Mouse (Mus musculus): Measurements from ENCODE around the gene Dennd5a. TPM values are rescaled to one million over a fixed set of nuclear protein-coding genes. Genes with fewer than 3 reads are reported as not detected.

Gene Dennd5a
- total and polyA plus RNA-seq, 3 experiments = 33.1 to 78.8 (median 64.4) TPM

DNA sequence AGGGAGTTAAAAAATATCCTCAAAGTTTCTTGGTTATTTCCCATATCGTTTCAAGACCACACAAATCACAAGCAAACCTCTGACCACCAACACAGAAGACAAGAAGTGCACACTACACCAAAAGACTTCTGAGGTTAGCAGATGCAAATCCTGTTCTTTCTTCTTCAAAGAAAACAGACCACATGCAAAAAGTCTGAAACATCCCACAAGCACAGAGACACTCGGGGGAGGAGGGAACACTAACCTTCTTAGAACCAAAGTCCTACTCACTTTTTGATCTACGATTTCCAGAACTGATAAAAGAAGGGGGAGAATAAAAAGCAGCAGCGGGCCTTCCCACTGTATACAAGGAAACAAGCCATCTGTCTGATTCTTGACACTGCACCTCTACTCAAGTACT lies 9.0 kb downstream of the Dennd5a start:
- H3K79me2 ChIP-seq (ENCODE audit: control insufficient read depth, insufficient read depth, low read length, poor library complexity) = peaks cover 60% of the 10 kb centered on the region
- no peaks in the 10 kb centered on the region for H3K9me3 ChIP-seq (replicated peaks; ENCODE audit: insufficient read depth, low read length)
- TF ChIP-seq GATA1 (IDR thresholded peaks at IDR 0.05; ENCODE audit: low read depth, low read length) (no peak), KAT2A (conservative IDR thresholded peaks at IDR 0.05; ENCODE audit: low read depth, low read length) (no peak), MEF2A (IDR thresholded peaks at IDR 0.05; ENCODE audit: extremely low read depth, insufficient replicate concordance, low read depth, low read length, poor library complexity, severe bottlenecking) (no peak), TCF12 (IDR thresholded peaks at IDR 0.05; ENCODE audit: low read depth, low read length) (no peak), GABPA (IDR thresholded peaks at IDR 0.05; ENCODE audit: low read depth, low read length) (no peak), POLR2A (IDR thresholded peaks at IDR 0.05; ENCODE audit: control insufficient read depth in 1 of 2, insufficient read depth in 1 of 2, low read depth in 1 of 2, low read length in 2 of 2, poor library complexity in 1 of 2) (no peak), MAX (IDR thresholded peaks at IDR 0.05; ENCODE audit: low read length) (no peak), MAFK (IDR thresholded peaks at IDR 0.05; ENCODE audit: borderline replicate concordance, low read depth, low read length) (no peak), ELF1 (IDR thresholded peaks at IDR 0.05; ENCODE audit: low read depth, low read length) (no peak), E2F4 (IDR thresholded peaks at IDR 0.05; ENCODE audit: borderline replicate concordance, low read depth, low read length) (no peak), CHD1 (IDR thresholded peaks at IDR 0.05; ENCODE audit: low read depth, low read length) (no peak), MYC (IDR thresholded peaks at IDR 0.05; ENCODE audit: low read depth, low read length) (no peak), USF2 (IDR thresholded peaks at IDR 0.05; ENCODE audit: borderline replicate concordance in 1 of 2, insufficient read depth in 1 of 2, low read depth in 1 of 2, low read length in 2 of 2) (no peak)
- no peak overlapping the region for H3K27ac ChIP-seq (ENCODE audit: control insufficient read depth, low read depth, low read length)
- H3K9ac ChIP-seq (ENCODE audit: control insufficient read depth, low read depth, low read length, poor library complexity, severe bottlenecking) = no peak overlapping the region
- no peaks in the 10 kb centered on the region for H3K27me3 ChIP-seq (ENCODE audit: control insufficient read depth in 1 of 2, insufficient read depth in 2 of 2, low read length in 2 of 2)
- H3K36me3 ChIP-seq (ENCODE audit: control insufficient read depth in 1 of 2, insufficient read depth in 2 of 2, low read length in 2 of 2) = no peaks in the 10 kb centered on the region; a peak in 1 of 4 replicates
- DNase-seq (ENCODE audit: low read depth, low spot score) = no peak
- no peak overlapping the region for H3K4me3 ChIP-seq (ENCODE audit: control insufficient read depth in 1 of 2, insufficient read depth in 1 of 2, low read depth in 2 of 2, low read length in 2 of 2)
- H3K4me1 ChIP-seq (ENCODE audit: control insufficient read depth in 1 of 2, insufficient read depth in 2 of 2, low read length in 2 of 2) = no peaks in the 10 kb centered on the region; a peak in 1 of 4 replicates

DNA sequence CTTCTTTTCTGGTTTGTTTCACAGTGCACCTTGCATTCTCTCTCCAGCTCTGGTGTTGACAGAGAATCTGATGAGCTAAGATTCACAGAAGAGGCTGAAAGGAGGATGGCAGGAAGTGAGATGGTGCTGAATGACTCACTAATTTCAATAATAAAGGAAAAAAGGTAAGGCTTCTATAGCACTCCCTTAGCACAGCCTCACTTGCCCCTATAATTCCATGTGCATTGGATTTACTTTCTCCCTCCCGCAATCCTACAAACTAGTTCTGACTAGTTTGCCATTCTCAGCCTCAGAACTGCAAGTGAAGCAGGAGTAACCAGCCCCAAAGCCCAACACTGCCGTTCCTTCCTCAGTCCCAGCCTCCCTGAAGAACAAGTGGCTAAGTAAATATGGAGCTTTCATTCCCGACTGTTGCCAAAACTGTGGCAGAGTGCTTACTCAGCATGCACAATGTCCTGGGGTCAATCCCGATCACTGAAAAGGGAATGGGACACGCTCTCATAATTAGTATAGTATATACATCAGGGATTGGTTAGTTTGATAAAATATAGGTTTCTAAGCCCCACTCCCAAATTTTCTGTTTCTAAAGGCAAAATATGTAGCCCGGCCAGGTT lies 15.7 kb downstream of the Dennd5a start:
- Histone ChIP-seq H3K27ac (ENCODE audit: control insufficient read depth, low read depth, low read length) (no peak overlapping the region), H3K9me3 (replicated peaks; ENCODE audit: insufficient read depth, low read length) (no peaks in the 10 kb centered on the region), H3K4me3 (ENCODE audit: control insufficient read depth in 1 of 2, insufficient read depth in 1 of 2, low read depth in 2 of 2, low read length in 2 of 2) (no peak overlapping the region), H3K9ac (ENCODE audit: control insufficient read depth, low read depth, low read length, poor library complexity, severe bottlenecking) (no peak overlapping the region), H3K27me3 (ENCODE audit: control insufficient read depth in 1 of 2, insufficient read depth in 2 of 2, low read length in 2 of 2) (no peaks in the 10 kb centered on the region), H3K79me2 (ENCODE audit: control insufficient read depth, insufficient read depth, low read length, poor library complexity) (peaks cover 24% of the 10 kb centered on the region), H3K4me1 (ENCODE audit: control insufficient read depth in 1 of 2, insufficient read depth in 2 of 2, low read length in 2 of 2) (no peaks in the 10 kb centered on the region), H3K36me3 (ENCODE audit: control insufficient read depth in 1 of 2, insufficient read depth in 2 of 2, low read length in 2 of 2) (no peaks in the 10 kb centered on the region)
- DNase-seq (ENCODE audit: low read depth, low spot score) = no peak
- no peak for TF ChIP-seq GATA1 (IDR thresholded peaks at IDR 0.05; ENCODE audit: low read depth, low read length)
- no peak for TF ChIP-seq MYB (IDR thresholded peaks at IDR 0.05; ENCODE audit: low read depth, low read length)
- no peak for TF ChIP-seq TBP (IDR thresholded peaks at IDR 0.05; ENCODE audit: low read depth, low read length)
- TF ChIP-seq SMC3 (IDR thresholded peaks at IDR 0.05; ENCODE audit: low read depth, low read length) = no peak
- TF ChIP-seq POLR2AphosphoS2 (IDR thresholded peaks at IDR 0.05; ENCODE audit: low read length) = no peak
- no peak for TF ChIP-seq UBTF (IDR thresholded peaks at IDR 0.05; ENCODE audit: borderline replicate concordance, insufficient read depth, low read depth, low read length)
- no peak for TF ChIP-seq ELF1 (IDR thresholded peaks at IDR 0.05; ENCODE audit: low read depth, low read length)
- TF ChIP-seq GABPA (IDR thresholded peaks at IDR 0.05; ENCODE audit: low read depth, low read length) = no peak
- TF ChIP-seq TAL1 (IDR thresholded peaks at IDR 0.05; ENCODE audit: low read length) = no peak
- no peak for TF ChIP-seq CTCF (IDR thresholded peaks at IDR 0.05 in 2 of 3, conservative IDR thresholded peaks at IDR 0.05 in 1 of 3; ENCODE audit: control insufficient read depth in 1 of 3, insufficient read depth in 1 of 3, low read depth in 2 of 3, low read length in 3 of 3, poor library complexity in 1 of 3, severe bottlenecking in 1 of 3)
- TF ChIP-seq HCFC1 (IDR thresholded peaks at IDR 0.05; ENCODE audit: low read depth, low read length) = no peak
- TF ChIP-seq MYC (IDR thresholded peaks at IDR 0.05; ENCODE audit: low read depth, low read length) = no peak
